Mouse (Mus musculus): ENCODE results near the gene Kif4.

DNA sequence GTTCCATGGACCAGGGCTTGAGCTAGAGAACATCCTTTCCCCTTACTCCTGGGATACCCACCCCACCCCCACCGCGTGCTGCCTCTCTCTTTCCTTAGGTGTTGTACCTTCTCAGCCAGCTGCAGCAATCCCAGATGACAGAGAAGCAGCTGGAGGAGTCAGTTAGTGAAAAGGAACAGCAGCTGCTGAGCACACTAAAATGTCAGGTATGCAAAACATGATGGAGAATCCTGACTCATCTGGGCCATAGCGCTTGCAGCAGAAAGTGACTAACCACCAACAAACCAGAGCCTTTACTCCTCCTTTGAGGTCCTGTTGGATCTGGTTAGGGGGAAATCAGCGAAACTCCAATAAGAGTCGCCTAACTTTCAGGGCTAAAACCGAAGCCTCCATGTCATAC lies 90.6 kb downstream of the Kif4 start:
- TF ChIP-seq CTCF (IDR thresholded peaks at IDR 0.05; ENCODE audit: low read depth, low read length) (no peak), POLR2A (IDR thresholded peaks at IDR 0.05; ENCODE audit: extremely low read depth, insufficient read depth, low read length) (no peak)
